Mouse (Mus musculus) intestine, embryonic 16.5 days (tissue): ENCODE data around the gene Vmn1r121. TPM values are rescaled to one million over a fixed set of nuclear protein-coding genes. Genes with fewer than 3 reads are reported as not detected.
"Not testable (repeated sequence)": the region's sequence is repeated elsewhere in the genome, so short reads cannot be mapped to it uniquely, and the experiment has no call there.

Source experiments
- ATAC-seq: fragments of 200-750 bp; cut with Nextera tagmentation; 2 replicates; pipeline ENCODE4 v1.8.0; 2017; ENCODE audit warnings: moderate TSS enrichment, moderate library complexity
- H3K27ac ChIP-seq: fragments of 300-500 bp; sonication (generic); 2 replicates; pipeline ENCODE4 v1.5.1; 2014; ENCODE audit warnings: mild to moderate bottlenecking, low read length
- H3K27me3 ChIP-seq: fragments of 300-500 bp; sonication (generic); replicated peaks from 2 replicates; pipeline ENCODE4 v1.6.1; 2014; ENCODE audit warnings: low read length, control low read depth, mixed read lengths; ENCODE audit not compliant: control insufficient read depth, insufficient read depth
- H3K36me3 ChIP-seq: fragments of 300-500 bp; sonication (generic); 2 replicates; pipeline ENCODE4 v1.6.1; 2014; ENCODE audit warnings: low read length, control low read depth; ENCODE audit not compliant: control insufficient read depth, insufficient read depth
- H3K4me1 ChIP-seq: fragments of 300-500 bp; sonication (generic); 2 replicates; pipeline ENCODE4 v1.6.1; 2014; ENCODE audit warnings: low read length, control low read depth, mixed read lengths; ENCODE audit not compliant: control insufficient read depth, insufficient read depth
- H3K4me2 ChIP-seq: fragments of 300-500 bp; sonication (generic); 2 replicates; pipeline ENCODE4 v1.6.1; 2014; ENCODE audit warnings: low read depth, low read length, control low read depth
- H3K4me3 ChIP-seq: fragments of 300-500 bp; sonication (generic); 2 replicates; pipeline ENCODE4 v1.5.1; 2014; ENCODE audit warnings: mild to moderate bottlenecking, low read length
- H3K9ac ChIP-seq: fragments of 300-500 bp; sonication (generic); 2 replicates; pipeline ENCODE4 v1.6.1; 2014; ENCODE audit warnings: low read depth, low read length
- H3K9me3 ChIP-seq: fragments of 300-500 bp; sonication (generic); 2 replicates; pipeline ENCODE4 v1.6.1; 2016; ENCODE audit warnings: low read length, control low read depth; ENCODE audit not compliant: control insufficient read depth
- WGBS: fragments of 180-500 bp; shearing (Covaris S2); extraction: QIAGEN DNeasy Blood & Tissue Kit; methylation state at CpG from one replicate; pipeline ENCODE4 v1.1.7; 2014; 5-methylcytosine and 5-hydroxymethylcytosine counted together
- polyA plus RNA-seq: library from polyadenylated mRNA; unstranded; fragments of >200 nt; fragmentation: Nextera tagmentation; extraction: Ambion mirVana; gene quantifications from 2 replicates; pipeline ENCODE4 v1.2.1, GENCODE M21; 2015

The Vmn1r121 gene
- not detected in 2 replicates for polyA plus RNA-seq

DNA sequence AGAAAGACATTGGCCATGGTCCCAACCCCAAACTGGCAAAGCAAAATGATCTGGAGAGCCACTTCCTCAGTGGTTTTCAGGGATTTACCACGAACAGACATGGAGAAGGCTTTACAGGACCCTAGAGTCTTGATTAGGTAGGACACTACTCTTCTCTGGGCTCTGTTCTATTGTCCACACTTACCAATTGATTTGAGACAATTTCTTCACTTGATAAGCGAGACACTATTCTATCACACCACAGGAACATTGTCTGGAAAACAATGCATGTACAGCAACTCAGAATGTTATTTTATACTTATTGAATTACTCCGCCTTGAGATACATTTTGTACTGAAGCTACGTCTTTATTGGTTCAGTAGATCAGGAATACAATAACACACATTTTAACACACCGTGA, at the start of gene Vmn1r121:
Gene Vmn1r121, minus strand, starts transcription at position 101 of the 400 bp plus-strand sequence.
- not testable (repeated sequence) for H3K9ac ChIP-seq, ATAC-seq, H3K27me3 ChIP-seq, H3K4me1 ChIP-seq, H3K4me3 ChIP-seq, H3K27ac ChIP-seq, H3K4me2 ChIP-seq, H3K36me3 ChIP-seq, H3K9me3 ChIP-seq
- 69% methylated on average over 4 of the region's 5 CpGs for WGBS

DNA sequence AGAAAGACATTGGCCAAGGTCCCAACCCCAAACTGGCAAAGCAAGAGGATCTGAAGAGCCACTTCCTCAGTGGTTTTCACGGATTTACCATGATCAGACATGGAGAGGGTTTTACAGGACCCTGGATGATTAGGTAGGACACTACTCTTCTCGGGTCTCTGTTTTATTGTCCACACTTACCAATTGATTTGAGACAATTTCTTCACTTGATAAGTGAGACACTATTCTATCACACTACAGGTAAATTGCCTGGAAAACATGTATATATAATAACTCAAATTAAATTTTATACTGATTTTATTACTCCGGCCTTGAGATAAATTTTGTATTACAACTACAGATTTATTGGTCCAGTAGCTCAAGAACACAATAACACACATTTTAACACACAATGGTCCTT, 35.7 kb upstream of the Vmn1r121 start, which contains the start of gene Vmn1r122:
Gene Vmn1r122, minus strand, starts transcription at position 101 of the 400 bp plus-strand sequence.
- not testable (repeated sequence) for H3K27ac ChIP-seq, ATAC-seq, H3K27me3 ChIP-seq, H3K9ac ChIP-seq, H3K4me3 ChIP-seq, H3K4me1 ChIP-seq, H3K36me3 ChIP-seq, H3K4me2 ChIP-seq, H3K9me3 ChIP-seq
- WGBS, result 61% methylated on average over 2 of the region's 3 CpGs

DNA sequence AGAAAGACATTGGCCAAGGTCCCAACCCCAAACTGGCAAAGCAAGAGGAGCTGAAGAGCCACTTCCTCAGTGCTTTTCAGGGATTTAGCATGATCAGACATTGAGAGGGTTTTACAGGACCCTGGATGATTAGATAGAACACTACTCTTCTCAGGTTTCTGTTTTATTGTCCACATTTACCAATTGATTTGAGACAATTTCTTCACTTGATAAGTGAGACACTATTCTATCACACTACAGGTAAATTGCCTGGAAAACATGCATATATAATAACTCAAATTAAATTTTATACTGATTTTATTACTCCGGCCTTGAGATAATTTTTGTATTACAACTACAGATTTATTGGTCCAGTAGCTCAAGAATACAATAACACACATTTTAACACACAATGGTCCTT, 44.6 kb downstream of the Vmn1r121 start, which contains the start of gene Vmn1r120:
Gene Vmn1r120, minus strand, starts transcription at position 101 of the 400 bp plus-strand sequence.
- not testable (repeated sequence) for H3K27ac ChIP-seq, ATAC-seq, H3K9me3 ChIP-seq, H3K27me3 ChIP-seq, H3K4me1 ChIP-seq, H3K36me3 ChIP-seq, H3K4me2 ChIP-seq, H3K9ac ChIP-seq, H3K4me3 ChIP-seq
- WGBS, result 83% methylated on average over 1 of the region's 1 CpGs

Other genes with a start within 250 kb of the Vmn1r121 start
- gene Vmn1r116, start 226.3 kb downstream of the Vmn1r121 start, polyA plus RNA-seq, result not detected in 2 replicates
- not detected in 2 replicates for gene Vmn1r117, start 214.4 kb downstream of the Vmn1r121 start, polyA plus RNA-seq
- gene Vmn1r118, start 186.2 kb downstream of the Vmn1r121 start, polyA plus RNA-seq, result not detected in 2 replicates
- not detected in 2 replicates for gene Vmn1r119, start 86.1 kb downstream of the Vmn1r121 start, polyA plus RNA-seq
- not detected in 2 replicates for gene Vmn1r120, start 44.7 kb downstream of the Vmn1r121 start, polyA plus RNA-seq
- gene Vmn1r122, start 35.6 kb upstream of the Vmn1r121 start, polyA plus RNA-seq, result not detected in 2 replicates
- not detected in 2 replicates for gene Vmn1r123, start 63.7 kb upstream of the Vmn1r121 start, polyA plus RNA-seq
- gene Gm5157, start 91.9 kb upstream of the Vmn1r121 start, polyA plus RNA-seq, result not detected in 2 replicates
- gene Vmn1r124, start 162.1 kb upstream of the Vmn1r121 start, polyA plus RNA-seq, result not detected in 2 replicates
- not detected in 2 replicates for gene Vmn1r125, start 173.7 kb upstream of the Vmn1r121 start, polyA plus RNA-seq
- gene Vmn1r126, start 203.0 kb upstream of the Vmn1r121 start, polyA plus RNA-seq, result not detected in 2 replicates
- not detected in 2 replicates for gene Vmn1r127, start 221.3 kb upstream of the Vmn1r121 start, polyA plus RNA-seq